Mouse (Mus musculus) layer of hippocampus, adult 11-12 months (tissue): ENCODE measurements at regions not wholly inside any gene's neighbourhood (a gene's known extent, or its start where the extent isn't known, plus 50 kb on each side); places are given as distances from the start of the nearest gene placed in this dataset.

Experiments used
- DNase-seq: peaks from one replicate; pipeline ENCODE4 v3.0.0; 2022; ENCODE audit warnings: low spot score

DNA sequence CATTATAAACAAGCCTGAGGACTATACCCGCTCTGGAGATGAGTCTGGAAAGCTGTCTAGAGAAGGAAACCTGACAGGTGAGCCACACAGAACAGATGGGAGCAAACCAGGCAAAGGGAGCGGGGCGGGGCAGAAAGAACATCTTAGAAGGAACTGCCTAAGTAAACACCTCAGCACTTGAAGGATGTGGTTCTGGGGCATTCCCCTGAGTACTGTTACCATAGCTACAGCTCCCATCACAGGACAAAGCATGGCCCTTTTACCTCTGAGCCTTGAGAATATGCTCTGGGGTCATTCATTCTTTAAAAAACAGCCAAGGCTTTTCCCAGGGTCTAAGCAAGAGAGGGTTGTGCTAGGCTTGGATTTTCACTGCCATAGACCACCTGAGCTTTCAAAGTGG is 127.6 kb downstream of the Rpap3 start:
- no peak for DNase-seq

DNA sequence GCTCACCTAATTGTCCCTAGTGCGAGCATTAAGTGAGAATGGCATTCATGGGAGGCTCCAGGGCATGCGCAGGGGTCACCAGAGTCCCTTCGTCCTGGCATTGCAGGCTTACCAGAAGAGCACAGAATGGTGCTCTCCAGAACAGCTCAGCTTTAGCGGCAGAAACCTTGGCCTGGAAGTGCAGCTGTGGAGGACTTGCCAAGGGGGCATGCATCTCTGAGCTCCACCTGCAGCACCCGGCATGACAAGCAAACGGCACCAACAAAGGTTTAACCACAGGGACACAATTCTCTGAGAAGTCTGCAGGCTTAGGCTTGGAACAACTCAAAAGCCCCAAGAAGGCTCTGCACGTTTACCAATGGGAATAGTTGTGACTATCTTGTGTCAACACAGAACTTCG is 128.4 kb downstream of the Rpap3 start:
- DNase-seq: no peak

DNA sequence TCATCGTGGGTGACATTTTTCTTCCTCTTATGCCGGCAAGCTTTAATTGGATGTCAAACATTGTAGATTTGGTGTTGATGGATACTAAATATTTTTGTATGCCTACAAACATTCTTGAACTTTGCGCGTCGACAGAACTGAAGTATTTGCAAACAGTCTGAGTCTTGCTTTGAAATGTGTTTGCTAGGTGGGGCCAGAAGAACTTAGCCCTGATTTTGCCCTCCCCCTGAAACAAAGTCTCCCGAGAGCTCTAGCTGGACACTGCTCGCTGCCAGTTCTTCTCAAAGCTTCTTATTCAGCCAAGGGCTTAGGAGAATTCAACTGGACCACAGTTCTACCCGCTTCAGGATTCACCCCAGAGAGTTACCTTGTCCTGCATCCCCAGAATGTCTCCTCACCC is 133.0 kb downstream of the Rpap3 start:
- DNase-seq: no peak

DNA sequence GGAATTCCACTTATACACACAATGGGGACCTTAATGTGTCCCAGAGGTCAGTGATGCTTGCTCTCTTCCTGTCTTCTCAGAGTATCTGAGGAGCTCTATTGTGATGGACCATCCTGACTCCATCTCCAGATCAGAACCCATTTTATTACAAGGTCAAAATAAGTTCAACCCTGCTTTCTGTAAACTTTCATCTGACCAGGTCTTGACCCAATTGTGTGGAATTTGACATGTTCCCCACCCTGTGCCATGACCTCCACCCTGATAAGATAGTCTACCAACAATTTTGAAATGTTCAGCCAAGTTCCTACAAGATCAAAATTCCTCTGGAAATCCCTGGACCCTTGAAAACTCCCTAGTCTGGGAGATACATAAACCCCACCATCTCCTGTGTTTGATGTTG is 133.7 kb downstream of the Rpap3 start:
- no peak for DNase-seq

DNA sequence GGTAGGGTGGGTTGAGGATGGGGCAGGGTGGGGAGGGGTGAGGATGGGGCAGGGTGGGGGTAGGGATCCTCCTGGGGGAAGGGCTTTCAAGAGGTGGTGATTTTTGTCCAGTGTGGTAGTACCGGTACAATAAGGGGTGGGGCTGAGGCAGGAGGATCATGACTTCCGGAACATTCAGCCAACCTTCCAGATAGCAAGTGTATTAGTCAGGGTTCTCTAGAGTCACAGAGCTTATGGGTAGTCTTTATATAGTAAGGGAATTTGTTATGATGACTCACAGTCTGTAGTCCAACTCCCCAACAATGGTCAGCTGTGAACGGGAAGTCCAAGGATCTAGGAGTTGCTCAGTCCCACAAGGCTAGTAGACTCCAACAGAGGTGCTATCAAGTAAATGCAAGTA is 145.5 kb downstream of the Rpap3 start:
- no peak for DNase-seq

DNA sequence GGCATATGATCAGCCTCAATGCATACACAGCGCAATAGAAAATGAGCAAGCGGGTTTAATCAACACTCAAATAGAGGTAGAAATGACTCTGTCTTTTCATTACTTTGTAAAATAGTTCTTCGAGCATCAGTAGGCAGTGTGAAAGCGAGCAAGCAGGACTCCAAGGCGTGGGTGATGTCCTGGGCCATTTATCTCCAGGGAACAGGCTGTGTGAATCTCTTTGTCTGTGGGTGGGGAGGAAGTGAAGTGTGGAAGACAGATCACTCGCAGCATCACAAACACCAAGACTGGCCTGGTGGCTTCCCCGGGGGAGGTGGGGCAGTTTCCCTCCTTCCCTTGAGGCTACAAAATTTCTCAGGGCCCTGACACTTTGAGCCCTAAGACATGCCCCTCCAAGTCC is 146.9 kb downstream of the Rpap3 start:
- no peak for DNase-seq

DNA sequence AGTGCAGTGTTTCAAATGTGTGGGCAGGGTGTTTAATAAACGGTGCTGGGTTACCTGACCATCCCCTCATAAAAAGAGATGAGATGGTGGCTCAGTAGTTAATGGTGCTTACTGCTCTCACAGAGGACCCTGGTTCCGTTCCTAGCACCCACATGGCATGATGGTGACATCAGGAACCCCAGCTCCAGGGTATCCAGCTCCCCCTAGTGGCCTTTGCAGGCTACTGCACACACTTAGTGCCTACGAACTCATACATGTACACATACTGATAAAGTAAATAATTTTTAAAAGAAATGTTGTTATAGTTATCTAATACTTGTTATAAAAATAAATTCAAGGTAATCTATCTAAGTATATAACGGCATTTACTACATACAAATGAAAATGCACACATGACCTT is 157.3 kb downstream of the Rpap3 start:
- DNase-seq: no peak

DNA sequence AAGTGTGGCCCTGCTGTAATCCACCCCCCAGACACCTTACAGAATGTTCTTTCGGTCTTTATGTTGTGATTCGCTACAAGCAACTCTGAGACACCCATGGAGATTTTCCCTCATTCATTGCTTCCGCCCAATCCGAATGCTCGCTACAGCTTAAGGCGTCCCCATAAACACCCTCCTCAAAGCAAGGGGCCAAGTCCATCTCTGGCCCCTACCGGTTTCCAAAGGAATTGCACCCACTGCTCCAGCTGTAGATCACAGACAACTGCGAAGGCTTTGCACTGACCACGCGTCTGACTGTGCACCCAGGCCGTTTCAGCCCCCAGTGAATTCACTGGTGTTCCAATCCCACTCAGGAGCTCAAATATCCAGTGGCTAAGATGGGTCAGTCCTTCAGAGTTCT is 160.6 kb downstream of the Rpap3 start:
- no peak for DNase-seq

DNA sequence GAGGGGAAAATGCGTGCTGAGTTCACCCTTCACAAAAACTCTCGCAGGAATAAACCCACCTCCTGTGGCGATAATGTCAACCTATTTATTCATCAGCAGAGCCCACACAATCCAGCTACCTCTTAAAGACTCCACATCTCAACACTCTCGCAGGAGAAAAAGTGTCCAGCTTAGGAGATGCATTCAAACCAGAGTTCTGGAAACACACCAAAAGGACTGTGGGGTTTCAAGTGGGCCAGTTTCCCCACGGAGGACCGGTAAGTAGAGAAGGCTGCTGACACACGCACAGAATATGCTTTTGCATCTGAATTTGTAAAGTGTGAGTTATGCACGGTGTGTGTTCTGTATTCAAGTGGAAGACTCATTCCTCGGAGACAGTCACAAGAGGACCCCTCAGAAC is 164.0 kb downstream of the Rpap3 start:
- DNase-seq: no peak

DNA sequence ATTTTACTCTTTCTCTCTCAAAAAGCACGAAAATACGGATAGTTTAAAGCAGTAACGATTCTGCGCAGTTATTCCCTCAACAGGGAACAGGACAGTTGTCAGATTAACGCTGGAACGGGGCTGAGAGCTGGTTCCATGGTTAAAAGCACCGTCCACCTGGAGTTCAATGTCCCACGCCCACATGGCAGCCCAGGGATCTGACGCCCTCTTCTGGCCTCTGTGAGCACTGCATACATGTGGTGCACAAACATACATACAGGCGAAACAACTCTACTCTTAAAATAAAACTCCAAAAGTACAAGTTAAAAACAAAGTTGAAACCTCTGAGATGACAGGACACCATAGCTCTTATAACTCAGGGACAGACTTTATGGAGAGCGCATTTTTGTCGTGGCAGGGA is 169.5 kb downstream of the Rpap3 start:
- no peak for DNase-seq

DNA sequence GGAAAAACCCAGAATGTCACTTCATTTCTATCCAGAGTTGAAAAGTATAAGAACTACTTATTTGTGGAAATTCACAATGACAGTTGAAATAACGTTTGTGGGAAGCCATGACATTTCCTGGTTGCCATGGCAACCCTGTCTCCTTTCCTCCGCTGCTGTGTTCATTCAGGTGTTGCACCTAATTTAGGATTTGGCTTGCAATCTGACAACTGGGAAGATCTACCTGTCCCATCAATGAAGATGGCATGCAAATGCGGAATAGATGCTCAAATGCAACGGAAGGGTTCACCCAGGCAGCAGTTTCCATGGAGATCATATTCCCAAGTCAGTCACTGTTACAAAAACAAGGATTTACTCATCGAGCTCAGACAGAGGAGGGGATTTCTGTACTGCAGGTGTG is 170.7 kb downstream of the Rpap3 start:
- peak; percentile 6 for DNase-seq

DNA sequence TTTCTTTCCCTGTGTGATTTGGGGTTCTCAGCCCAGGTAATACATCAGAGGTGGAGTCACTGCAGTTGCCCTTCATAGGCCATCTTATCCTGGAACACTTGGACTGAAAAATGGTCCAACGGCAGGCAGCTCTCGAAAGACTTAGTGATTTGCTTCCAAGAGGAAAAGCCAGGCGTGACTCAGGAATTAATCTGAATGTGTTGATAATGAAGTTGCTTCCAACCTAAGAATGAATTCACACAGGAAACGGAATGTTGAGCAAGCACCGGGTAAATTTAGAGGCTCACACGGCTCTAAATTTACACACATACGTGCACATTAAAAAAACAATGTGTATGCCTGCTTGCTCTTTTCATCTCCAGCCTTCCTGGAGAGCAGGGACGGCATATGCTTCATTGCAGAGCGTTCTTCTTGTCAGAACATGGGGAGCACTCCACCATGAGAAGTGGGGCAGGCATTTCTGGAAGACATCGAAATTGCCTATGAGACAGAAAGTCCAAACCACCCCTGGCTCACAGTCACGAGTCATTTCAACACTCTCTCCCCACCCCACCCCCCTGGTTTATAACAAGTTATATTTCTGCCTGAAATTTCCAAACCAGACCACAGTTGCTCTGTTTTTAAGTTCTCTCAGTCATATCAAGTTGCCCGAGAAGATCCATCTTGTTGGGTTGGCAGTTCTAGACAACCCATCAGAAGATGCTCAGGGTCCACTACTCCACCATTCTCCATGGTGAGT is 171.9 kb downstream of the Rpap3 start:
- DNase-seq: no peak

DNA sequence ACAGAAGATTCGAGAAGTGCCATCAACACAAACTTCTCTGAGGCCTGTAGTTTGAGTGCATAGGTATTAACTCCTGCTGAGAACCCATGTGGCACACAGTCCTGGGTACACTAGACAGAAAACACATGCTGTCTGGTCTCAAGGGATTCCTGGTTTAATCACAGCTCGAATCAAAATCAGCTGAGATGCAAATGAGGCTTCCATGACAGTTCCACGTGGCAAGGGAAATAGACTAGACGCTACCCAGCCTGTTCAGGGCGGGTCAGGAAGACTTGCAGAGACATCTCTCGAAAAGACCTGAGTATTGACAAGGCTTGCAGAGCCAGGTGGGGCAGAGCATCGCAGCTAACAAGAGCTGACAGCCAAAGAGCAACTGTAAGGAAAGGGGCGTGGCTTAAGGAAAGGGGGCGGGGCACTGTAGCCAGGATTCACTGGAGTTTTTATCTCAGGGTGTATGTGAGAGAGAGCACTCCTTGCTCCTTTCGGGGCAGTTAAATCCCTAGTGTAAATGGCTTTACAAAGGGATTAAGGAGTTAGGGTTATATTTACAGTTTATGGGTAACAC is 173.2 kb downstream of the Rpap3 start:
- no peak for DNase-seq

DNA sequence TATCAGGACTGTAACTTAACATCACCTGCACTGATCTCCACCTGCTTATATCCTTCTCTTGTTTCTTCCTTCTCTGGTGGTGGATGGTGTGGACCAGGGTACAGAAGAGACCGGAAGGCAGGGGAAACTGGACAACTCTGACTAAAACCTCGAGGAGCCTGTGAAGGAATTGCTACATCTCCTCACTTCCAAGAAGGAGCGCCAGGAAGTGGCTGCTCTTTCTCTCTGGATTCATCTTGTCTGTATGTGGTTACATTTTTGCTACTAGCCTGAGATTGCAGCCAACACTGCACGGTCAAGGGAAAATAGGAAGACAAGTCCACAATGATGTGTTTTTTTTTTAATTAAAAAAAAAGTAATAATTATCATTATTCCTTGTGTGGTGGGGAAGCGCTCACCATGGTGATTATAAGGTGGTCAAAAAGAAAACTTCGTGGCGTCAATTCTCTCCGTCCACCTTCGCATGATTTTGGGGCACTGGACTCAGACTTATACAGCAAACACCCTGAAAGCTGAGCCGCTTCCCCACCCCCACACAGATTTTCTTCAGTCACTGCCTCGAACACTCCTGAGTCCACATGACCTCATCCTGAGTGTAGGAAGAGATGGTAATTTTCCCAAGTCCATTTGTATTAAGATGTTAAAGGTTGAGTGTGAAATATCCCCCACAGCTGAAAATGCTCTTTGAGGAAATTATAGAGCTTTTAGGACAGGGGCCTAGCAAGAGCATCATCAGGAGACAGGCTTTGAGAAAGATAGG is 177.2 kb downstream of the Rpap3 start:
- no peak for DNase-seq

DNA sequence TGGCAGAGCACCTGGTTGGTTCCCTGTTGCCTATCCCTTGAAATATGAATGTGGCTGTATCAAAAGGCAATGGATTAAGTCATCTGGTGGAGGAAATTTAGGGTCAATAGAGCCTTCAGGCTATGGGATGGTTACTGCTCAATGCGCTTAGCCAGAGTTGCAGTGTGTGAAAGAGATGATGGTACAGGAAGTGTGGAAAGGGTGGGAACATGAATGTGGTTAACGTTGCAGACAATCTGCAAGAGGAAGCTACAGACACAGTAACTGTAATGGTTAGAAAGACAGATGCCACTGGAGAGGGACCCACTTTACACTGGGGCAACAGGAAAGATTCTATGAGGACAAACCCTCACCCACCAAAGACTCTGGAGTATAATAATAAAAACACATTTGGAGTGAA is 185.2 kb downstream of the Rpap3 start:
- no peak for DNase-seq

DNA sequence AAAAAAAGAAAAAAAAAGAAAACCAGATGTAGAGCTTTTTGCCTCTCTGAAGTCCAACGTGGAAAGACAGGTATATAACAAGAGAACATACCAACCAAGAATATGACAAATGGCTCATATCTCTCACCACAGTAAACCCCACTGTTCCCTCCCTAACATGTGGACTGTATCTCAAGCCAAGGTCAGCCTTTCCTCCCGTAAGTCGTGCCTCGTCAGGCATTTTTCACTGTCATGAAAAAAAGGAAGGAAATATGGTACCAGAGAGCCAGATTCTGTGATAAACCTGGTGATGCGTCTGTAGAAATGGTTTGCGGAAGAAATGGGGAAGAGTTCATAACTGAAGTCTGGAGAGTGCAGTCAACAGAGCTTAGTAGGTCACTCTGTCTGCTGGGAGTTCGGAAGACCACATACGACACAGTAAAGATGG is 185.7 kb downstream of the Rpap3 start:
- no peak for DNase-seq

DNA sequence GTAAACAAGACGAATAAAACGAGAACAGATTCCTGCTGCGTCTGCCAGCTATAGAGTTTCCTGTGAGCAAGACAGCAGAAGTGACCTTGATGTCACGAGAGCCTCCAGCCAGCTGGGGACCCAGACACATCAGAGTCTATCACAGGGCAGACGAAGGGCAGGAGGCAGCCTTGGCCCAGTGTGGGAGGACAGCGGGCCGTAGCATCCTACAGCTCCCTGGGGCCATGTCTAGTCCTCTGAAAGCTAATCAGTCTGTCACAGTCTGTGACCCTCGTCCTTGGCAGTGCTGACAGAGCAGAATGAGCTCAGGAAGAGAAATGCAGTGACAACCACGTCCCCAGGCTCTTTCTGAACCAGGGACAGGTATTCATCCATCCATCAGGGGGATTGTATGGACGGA is 187.7 kb downstream of the Rpap3 start:
- DNase-seq: no peak

DNA sequence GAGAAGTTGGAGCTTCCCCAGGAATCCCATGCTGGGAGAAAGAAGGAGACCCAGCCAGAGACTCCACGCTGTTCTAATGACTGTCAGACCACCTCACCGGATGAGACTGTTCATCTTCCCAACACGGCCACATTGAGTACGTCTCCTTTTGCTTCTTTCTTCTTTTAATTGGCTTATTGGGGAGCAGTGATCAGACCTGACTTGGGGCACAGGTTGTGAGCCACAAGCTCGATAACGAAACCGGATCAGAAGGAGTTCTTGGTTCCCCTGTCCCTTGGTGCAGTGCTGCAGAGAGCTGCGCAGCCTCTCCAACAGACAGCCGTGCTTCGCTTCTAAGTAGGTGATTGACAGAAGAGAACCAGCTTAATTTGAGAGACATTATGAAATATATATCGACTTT is 188.4 kb downstream of the Rpap3 start:
- no peak for DNase-seq

DNA sequence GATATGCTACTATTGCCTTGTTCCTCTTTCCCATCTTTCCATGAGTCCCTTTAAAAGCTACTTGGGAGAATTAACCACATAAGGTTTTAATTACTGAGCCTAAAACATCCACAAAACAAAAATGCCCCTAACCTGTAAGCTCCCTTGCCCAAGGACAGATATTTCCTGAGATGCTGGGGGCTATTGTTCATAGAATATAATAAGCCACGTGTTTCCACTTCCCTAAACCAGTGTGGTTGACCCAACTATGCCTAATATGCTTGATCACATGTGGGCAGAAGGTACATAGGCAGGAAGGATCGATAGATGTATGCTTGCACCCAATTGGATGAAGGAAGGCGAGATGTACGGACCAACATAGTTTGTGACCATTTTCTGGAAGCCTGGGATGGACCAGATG is 189.9 kb downstream of the Rpap3 start:
- no peak for DNase-seq

DNA sequence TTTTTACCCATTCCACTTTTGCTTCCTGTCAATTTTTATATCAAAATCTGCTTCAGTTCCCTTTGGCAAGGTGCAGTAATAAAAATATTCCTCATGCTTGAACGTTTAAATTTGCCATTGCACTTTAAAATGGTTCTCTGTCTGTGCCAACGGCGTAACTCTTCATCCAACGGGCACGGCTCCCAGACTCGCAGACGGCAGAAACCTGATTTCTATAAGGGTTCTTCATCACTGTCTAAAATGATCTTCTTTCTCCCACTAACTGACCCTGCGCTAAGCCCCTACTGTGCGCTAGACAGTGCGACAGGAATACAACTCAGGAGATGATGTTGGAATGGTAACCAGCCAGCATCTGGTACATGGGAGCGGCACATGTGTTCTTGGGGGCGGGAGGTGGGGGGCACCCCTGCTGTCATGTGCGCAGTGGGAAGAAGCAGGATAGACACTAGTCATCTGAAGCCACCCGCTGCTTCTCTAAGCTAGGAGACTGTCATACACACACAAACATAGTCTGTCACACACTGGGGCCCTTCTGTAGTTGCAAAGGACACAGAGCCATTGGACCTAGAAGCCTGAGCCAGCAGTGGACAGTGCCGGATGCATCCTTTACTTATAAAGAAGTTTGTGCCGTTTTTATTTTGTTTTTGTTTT is 197.8 kb downstream of the Rpap3 start:
- DNase-seq: peak; percentile 45

DNA sequence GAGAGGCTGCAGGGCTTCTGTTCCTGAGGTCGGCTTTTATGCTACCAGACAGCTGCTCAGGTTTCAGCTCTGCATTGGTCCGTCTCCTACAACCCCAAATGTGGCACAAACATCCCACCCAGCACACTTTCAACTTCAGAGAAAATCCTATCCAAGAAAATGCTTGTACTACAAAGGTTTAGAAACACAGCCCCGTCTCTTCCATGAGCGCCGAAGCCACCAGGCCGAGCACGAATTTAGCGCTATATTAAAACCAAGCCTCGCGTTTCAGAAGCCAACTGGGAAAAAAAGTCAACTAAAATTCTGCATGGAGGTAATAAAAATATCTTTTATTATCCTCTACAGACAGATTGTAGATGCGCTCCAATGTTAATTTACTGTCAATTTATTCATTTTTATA is 198.4 kb downstream of the Rpap3 start:
- peak; percentile 9 for DNase-seq

DNA sequence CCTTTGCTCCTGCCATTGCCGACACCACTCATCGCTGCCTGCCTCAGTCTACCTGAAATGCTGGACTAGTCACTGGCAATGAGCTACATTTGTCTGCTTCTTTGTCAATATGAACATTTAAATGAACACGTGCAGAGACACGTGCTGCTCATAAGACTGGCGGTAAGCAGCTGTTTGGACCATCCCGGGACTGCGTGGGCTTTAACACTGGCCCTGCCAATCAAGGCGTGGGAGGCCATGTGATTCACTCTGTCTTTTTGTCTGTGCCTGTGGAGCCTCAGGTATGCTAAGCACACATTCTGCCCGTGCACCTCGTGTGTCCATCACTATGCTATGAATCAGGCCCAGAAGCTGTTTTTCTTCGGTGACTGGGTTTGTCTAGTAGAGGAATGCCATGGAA is 199.9 kb downstream of the Rpap3 start:
- DNase-seq: peak; percentile 45

DNA sequence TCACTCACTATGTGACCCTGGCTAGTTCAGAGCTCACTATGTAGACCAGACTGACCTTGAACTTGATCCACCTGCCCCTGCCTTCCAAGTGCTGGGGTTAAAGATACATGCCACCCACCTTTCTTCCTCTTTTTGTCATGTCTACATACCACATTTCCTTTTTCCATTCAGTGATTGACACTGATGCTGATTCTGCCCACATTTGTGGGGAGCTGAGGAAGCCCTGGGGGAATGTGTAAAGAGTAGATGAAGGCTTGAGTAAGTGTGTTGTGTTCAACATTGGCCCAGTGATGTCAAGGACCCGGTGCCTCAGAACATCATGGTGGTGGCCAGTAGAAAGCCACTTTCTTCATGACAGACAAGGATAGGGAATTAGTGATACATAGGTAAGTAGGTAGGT is 201.3 kb downstream of the Rpap3 start:
- no peak for DNase-seq
